Mouse (Mus musculus) C2C12 (cell line): ENCODE measurements around the gene Pgap2.

ENCODE experiments used
- CEBPB ChIP-seq: IDR thresholded peaks from one replicate; pipeline ENCODE4 v1.6.1; 2011; ENCODE audit warnings: low read depth, mild to moderate bottlenecking, control low read depth, moderate library complexity
- CTCF ChIP-seq: IDR thresholded peaks from one replicate; pipeline ENCODE4 v1.5.1; 2011; ENCODE audit not compliant: control insufficient read depth, insufficient read depth, insufficient read length
- MAX ChIP-seq: IDR thresholded peaks from one replicate; pipeline ENCODE4 v1.6.1; 2011; ENCODE audit warnings: mild to moderate bottlenecking, control low read depth
- MYOD1 ChIP-seq: IDR thresholded peaks from one replicate; pipeline ENCODE4 v1.6.1; 2011; ENCODE audit warnings: low read depth; ENCODE audit not compliant: control insufficient read depth, insufficient read length
- USF1 ChIP-seq: IDR thresholded peaks from one replicate; pipeline ENCODE4 v1.6.1; 2011; ENCODE audit warnings: low read depth, mild to moderate bottlenecking, control low read depth, moderate library complexity

- no peak for TF ChIP-seq CTCF
- no peak for TF ChIP-seq MAX
- TF ChIP-seq USF1, result no peak
- TF ChIP-seq MYOD1, result no peak
- no peak for TF ChIP-seq CEBPB
These were observed 17.7 kb upstream of the Pgap2 start for GRCm38 (mm10) chr7:102192356-102192755.
